Mouse (Mus musculus): ENCODE data around the gene Tns4. TPM values are rescaled to one million over a fixed set of nuclear protein-coding genes. Genes with fewer than 3 reads are reported as not detected.

Tns4 gene
- not detected for polyA plus RNA-seq (2017; shearing (Covaris generic))

GRCm38 (mm10) chr11:99089077-99089601 is at the start of gene Tns4:
TSS of gene Tns4 (minus strand) at chr11:99089306.
- no peak for ATAC-seq

- no peak for ATAC-seq
Measured at GRCm38 (mm10) chr11:99137385-99137784, 48.3 kb upstream of the Tns4 start.

- no peak for ATAC-seq
Measured at GRCm38 (mm10) chr11:99136961-99137360, 47.9 kb upstream of the Tns4 start.

- peak; percentile 70 for ATAC-seq
Measured at GRCm38 (mm10) chr11:99136361-99136760, 47.3 kb upstream of the Tns4 start.

- ATAC-seq = no peak
Measured at GRCm38 (mm10) chr11:99135047-99135440, 45.9 kb upstream of the Tns4 start.

- no peak for ATAC-seq
Measured at GRCm38 (mm10) chr11:99134266-99135046, 45.4 kb upstream of the Tns4 start.

- no peak for ATAC-seq
Measured at GRCm38 (mm10) chr11:99133285-99133897, 44.3 kb upstream of the Tns4 start.

GRCm38 (mm10) chr11:99132091-99132730 is 43.1 kb upstream of the Tns4 start:
- ATAC-seq = no peak

- peak; percentile 25 for ATAC-seq
Measured at GRCm38 (mm10) chr11:99131463-99131840, 42.3 kb upstream of the Tns4 start.

GRCm38 (mm10) chr11:99130736-99131462 is 41.8 kb upstream of the Tns4 start:
- peak; percentile 86 for ATAC-seq

GRCm38 (mm10) chr11:99129287-99129686 is 40.2 kb upstream of the Tns4 start:
- ATAC-seq = no peak

- ATAC-seq = no peak
Measured at GRCm38 (mm10) chr11:99127785-99128682, 38.9 kb upstream of the Tns4 start.

GRCm38 (mm10) chr11:99126482-99127253 is 37.6 kb upstream of the Tns4 start:
- ATAC-seq = no peak

GRCm38 (mm10) chr11:99124635-99125029 is 35.5 kb upstream of the Tns4 start:
- no peak for ATAC-seq

GRCm38 (mm10) chr11:99123977-99124634 is 35.0 kb upstream of the Tns4 start:
- ATAC-seq = no peak

GRCm38 (mm10) chr11:99122703-99123102 is 33.6 kb upstream of the Tns4 start:
- no peak for ATAC-seq

- ATAC-seq = no peak
Measured at GRCm38 (mm10) chr11:99121218-99121631, 32.1 kb upstream of the Tns4 start.

GRCm38 (mm10) chr11:99120524-99121217 is 31.6 kb upstream of the Tns4 start:
- no peak for ATAC-seq

GRCm38 (mm10) chr11:99118963-99119362 is 29.9 kb upstream of the Tns4 start:
- ATAC-seq = no peak

- no peak for ATAC-seq
Measured at GRCm38 (mm10) chr11:99118420-99118819, 29.3 kb upstream of the Tns4 start.

Measured in activated CD4-positive, CD25-positive, alpha-beta regulatory T cell, adult 4 months (primary cell).